Mouse (Mus musculus) liver, embryonic 14.5 days (tissue): ENCODE measurements around the gene Dnah17. TPM values are rescaled to one million over a fixed set of nuclear protein-coding genes. Genes with fewer than 3 reads are reported as not detected.

Source experiments
- ATAC-seq: fragments of 200-750 bp; cut with Nextera tagmentation; 2 replicates; pipeline ENCODE4 v1.8.0; 2017; ENCODE audit warnings: moderate number of reproducible peaks, mild to moderate bottlenecking, moderate library complexity; ENCODE audit not compliant: insufficient read depth
- DNase-seq, 3 experiments: peaks; one replicate each; pipeline ENCODE4 v3.0.0-alpha.2; 2012 to 2013; ENCODE audit warnings: low read depth in 3 of 3, low spot score in 3 of 3
- H3K27ac ChIP-seq: fragments of 300-500 bp; sonication (generic); 2 replicates; pipeline ENCODE4 v1.5.1; 2014; ENCODE audit warnings: moderate library complexity, mild to moderate bottlenecking, control low read depth, inconsistent platforms
- H3K27me3 ChIP-seq: fragments of 300-500 bp; sonication (generic); 2 replicates; pipeline ENCODE4 v1.6.1; 2014; ENCODE audit warnings: mild to moderate bottlenecking, low read length, moderate library complexity; ENCODE audit not compliant: control insufficient read depth, insufficient read depth
- H3K36me3 ChIP-seq: fragments of 300-500 bp; sonication (generic); replicated peaks from 2 replicates; pipeline ENCODE4 v1.6.1; 2014; ENCODE audit warnings: low read depth; ENCODE audit not compliant: control insufficient read depth, insufficient read depth
- H3K4me1 ChIP-seq, 2 experiments: fragments of 200-500 bp in 1 of 2; fragments of 300-500 bp in 1 of 2; sonication (generic) in 1 of 2; replicated peaks; 2 replicates each; pipeline ENCODE4 v1.6.1; 2012 to 2014; ENCODE audit warnings: antibody characterized with exemption in 1 of 2, inconsistent platforms in 1 of 2, low read length in 1 of 2; ENCODE audit not compliant: control insufficient read depth in 2 of 2, insufficient read depth in 2 of 2
- H3K4me2 ChIP-seq: fragments of 300-500 bp; sonication (generic); 2 replicates; pipeline ENCODE4 v1.6.1; 2014; ENCODE audit warnings: low read depth, mild to moderate bottlenecking, control low read depth, moderate library complexity
- H3K4me3 ChIP-seq, 2 experiments: fragments of 200-500 bp in 1 of 2; fragments of 300-500 bp in 1 of 2; sonication (generic) in 1 of 2; 2 replicates each; pipeline ENCODE4 v1.5.1; 2012 to 2014; ENCODE audit warnings: low read depth in 2 of 2, low read length in 2 of 2, mild to moderate bottlenecking in 2 of 2, control low read depth in 1 of 2, inconsistent platforms in 1 of 2, moderate library complexity in 1 of 2; ENCODE audit not compliant: insufficient read depth in 1 of 2
- H3K9ac ChIP-seq: fragments of 300-500 bp; sonication (generic); replicated peaks from 2 replicates; pipeline ENCODE4 v1.6.1; 2014; ENCODE audit warnings: mild to moderate bottlenecking, control low read depth, moderate library complexity
- H3K9me3 ChIP-seq: fragments of 300-500 bp; sonication (generic); 2 replicates; pipeline ENCODE4 v1.6.1; 2016; ENCODE audit warnings: low read length, mixed read lengths; ENCODE audit not compliant: control insufficient read depth
- CTCF ChIP-seq: IDR thresholded peaks from 2 replicates; pipeline ENCODE4 v1.5.1; 2016; ENCODE audit warnings: antibody characterized with exemption, low read depth, control low read depth
- EP300 ChIP-seq: IDR thresholded peaks from 2 replicates; pipeline ENCODE4 v1.6.1; 2016; ENCODE audit warnings: antibody characterized with exemption, low read depth
- WGBS: fragments of 180-500 bp; shearing (Covaris S2); extraction: QIAGEN DNeasy Blood & Tissue Kit; methylation state at CpG from one replicate; pipeline ENCODE4 v1.1.7; 2014; ENCODE audit not compliant: insufficient replicate concordance; 5-methylcytosine and 5-hydroxymethylcytosine counted together
- polyA plus RNA-seq, 2 experiments: library from polyadenylated mRNA; depleted of rRNA in 1 of 2; stranded (reverse) in 1 of 2; unstranded in 1 of 2; fragments of >200 nt; fragmentation: Nextera tagmentation in 1 of 2; extraction: Ambion mirVana in 1 of 2; gene quantifications; 2 replicates each; pipeline versions ENCODE4 v1.2.1 to v1.2.3; 2012 to 2014

Gene Dnah17
- polyA plus RNA-seq, 2 experiments, result 0.04 to 0.10 TPM

DNA sequence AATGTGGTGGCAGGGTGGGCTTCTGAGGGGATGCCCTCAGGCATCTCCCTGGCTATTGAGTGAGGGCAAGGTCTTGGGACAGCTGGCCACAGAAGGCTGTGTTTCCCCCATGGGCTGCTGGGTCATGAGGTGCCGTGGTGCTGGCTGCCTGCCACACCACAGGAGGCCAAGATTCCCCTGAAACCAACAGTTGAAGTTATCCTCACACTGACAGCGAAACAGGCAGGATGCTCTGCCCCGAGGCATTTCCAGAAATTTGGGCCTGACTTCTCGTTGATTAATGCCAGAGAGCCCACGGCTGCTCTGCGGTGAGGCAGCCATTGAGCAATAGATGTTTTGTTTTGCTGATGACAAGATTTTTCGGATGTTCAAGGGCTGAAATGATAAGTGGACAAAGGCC lies 151.0 kb downstream of the Dnah17 start:
- ATAC-seq (no peak), DNase-seq (no peak)
- Histone ChIP-seq H3K4me2 (no peak overlapping the region), H3K27me3 (peaks cover 8% of the 10 kb centered on the region), H3K36me3 (no peaks in the 10 kb centered on the region), H3K4me3 (no peak overlapping the region), H3K27ac (no peak overlapping the region), H3K9me3 (no peaks in the 10 kb centered on the region), H3K9ac (no peak overlapping the region), H3K4me1 (peaks cover 0 to 3% of the 10 kb centered on the region in 2 experiments; a peak in 1 of 4 replicates)
- 50% methylated on average over 7 of the region's 7 CpGs for WGBS
- no peak for TF ChIP-seq CTCF
- TF ChIP-seq EP300, result no peak

DNA sequence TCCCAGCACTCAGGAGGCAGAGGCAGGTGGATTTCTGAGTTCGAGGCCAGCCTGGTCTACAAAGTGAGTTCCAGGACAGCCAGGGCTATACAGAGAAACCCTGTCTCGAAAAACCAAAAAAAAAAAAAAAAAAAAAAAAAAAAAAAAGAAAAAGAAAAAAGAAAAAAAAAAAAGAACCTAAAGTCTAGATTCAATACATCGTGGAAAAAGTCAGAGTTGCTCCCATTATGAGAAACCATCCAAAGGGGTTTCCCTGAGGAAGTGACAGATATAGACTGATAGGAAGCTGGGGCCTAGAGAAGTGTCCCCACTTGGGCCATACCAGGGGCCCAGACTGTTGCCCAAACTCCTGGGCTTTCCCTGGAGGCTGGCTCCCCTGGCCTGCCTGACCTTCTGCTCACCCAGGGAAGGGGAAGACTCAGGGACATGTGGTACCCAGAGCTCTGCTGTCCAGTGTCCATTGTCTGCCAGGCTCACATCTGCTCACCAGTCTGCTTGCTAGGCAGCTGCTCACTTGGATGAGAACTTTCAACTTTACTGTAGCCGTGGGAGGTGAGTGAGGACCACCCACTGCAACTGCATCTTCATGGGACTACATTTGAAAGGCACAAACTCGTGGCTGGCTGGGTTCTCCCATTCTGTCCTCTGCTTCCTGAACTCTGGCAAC lies 152.6 kb downstream of the Dnah17 start:
- Histone ChIP-seq H3K4me1 (peaks cover 0 to 4% of the 10 kb centered on the region in 2 experiments; a peak in 1 of 4 replicates), H3K4me3 (no peak overlapping the region), H3K9ac (no peak overlapping the region), H3K27ac (no peak overlapping the region), H3K36me3 (no peaks in the 10 kb centered on the region), H3K4me2 (no peak overlapping the region), H3K27me3 (peaks cover 12% of the 10 kb centered on the region), H3K9me3 (no peaks in the 10 kb centered on the region)
- WGBS, result 53% methylated on average over 4 of the region's 5 CpGs
- TF ChIP-seq EP300 (no peak), CTCF (no peak)
- no peak for DNase-seq
- no peak for ATAC-seq

DNA sequence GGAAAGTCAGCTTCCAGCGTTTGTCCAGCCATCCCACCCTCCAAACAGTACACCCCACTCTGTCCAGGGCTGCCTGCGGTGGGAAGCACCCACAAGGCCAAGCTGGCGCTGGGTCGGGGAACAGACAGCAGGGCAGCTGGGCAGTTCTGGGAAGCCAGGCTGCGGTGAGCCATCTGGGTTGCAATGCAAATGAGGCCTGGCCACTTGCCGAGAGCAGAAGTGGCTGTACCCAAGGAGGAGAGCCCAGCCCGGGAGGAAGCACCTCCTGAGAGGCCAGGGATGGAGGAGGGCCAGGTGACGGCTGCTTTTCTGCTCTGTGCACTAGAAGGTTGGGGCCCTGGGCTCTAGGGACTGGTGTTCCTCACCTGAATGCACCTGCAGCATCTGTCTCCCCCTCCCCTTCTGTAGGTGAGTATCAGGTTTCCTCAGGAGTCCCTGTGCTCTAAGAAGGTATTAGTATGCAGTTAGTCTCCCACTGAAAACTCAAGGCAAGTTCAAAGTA lies 154.3 kb downstream of the Dnah17 start:
- ATAC-seq (no peak), DNase-seq (no peak)
- Histone ChIP-seq H3K9ac (no peak overlapping the region), H3K4me3 (no peak overlapping the region), H3K36me3 (no peaks in the 10 kb centered on the region), H3K4me2 (no peak overlapping the region), H3K9me3 (no peaks in the 10 kb centered on the region), H3K27me3 (peaks cover 12% of the 10 kb centered on the region), H3K27ac (no peak overlapping the region), H3K4me1 (peaks cover 0 to 4% of the 10 kb centered on the region in 2 experiments; a peak in 1 of 4 replicates)
- whole genome bisulfite sequencing, result 15% methylated on average over 8 of the region's 8 CpGs
- no peak for TF ChIP-seq CTCF
- TF ChIP-seq EP300, result no peak

DNA sequence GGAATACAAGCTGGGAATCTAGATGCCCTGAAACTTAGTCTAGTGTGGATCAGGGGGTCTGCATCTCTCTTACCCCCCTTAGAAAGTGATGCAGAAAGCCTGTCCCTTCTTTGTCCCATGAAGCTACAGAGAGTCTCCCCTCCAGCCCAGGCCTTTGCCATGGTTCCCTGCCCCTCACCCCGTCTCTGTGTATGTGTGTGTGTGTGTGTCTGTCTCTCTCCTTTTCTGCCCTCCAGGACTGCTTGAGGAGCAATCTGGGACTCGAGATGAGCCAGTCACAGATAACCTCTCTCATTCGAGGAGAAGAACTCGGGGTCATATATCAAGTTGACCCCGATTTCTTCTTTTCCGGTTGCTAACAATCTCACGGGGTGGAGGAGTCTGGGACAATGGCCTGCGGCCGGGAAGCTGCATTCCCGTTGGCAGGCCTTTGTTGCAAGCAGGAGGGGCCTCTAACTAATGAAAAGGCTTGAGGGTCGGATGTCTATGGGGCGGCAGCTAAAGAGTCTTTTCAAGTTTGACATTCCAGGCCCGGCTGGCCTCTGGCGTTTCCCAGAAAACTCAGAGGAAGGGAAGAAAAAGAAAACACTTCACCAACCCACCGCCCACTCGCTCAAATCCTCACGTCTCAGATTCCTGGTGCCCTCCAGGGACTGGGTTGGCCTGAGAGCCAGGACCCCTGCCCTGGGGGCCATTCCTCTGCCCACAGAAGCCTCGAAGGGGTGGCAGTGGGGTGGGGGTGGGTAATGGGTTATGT lies 155.0 kb downstream of the Dnah17 start:
- Histone ChIP-seq H3K4me1 (peaks cover 0 to 6% of the 10 kb centered on the region in 2 experiments; a peak in 2 of 4 replicates), H3K36me3 (no peaks in the 10 kb centered on the region), H3K9me3 (no peaks in the 10 kb centered on the region), H3K4me3 (no peak overlapping the region), H3K27ac (no peak overlapping the region), H3K27me3 (peaks cover 12% of the 10 kb centered on the region), H3K4me2 (no peak overlapping the region), H3K9ac (no peak overlapping the region)
- no peak for TF ChIP-seq EP300
- no peak for TF ChIP-seq CTCF
- 37% methylated on average over 18 of the region's 18 CpGs for WGBS
- DNase-seq (no peak), ATAC-seq (no peak)

DNA sequence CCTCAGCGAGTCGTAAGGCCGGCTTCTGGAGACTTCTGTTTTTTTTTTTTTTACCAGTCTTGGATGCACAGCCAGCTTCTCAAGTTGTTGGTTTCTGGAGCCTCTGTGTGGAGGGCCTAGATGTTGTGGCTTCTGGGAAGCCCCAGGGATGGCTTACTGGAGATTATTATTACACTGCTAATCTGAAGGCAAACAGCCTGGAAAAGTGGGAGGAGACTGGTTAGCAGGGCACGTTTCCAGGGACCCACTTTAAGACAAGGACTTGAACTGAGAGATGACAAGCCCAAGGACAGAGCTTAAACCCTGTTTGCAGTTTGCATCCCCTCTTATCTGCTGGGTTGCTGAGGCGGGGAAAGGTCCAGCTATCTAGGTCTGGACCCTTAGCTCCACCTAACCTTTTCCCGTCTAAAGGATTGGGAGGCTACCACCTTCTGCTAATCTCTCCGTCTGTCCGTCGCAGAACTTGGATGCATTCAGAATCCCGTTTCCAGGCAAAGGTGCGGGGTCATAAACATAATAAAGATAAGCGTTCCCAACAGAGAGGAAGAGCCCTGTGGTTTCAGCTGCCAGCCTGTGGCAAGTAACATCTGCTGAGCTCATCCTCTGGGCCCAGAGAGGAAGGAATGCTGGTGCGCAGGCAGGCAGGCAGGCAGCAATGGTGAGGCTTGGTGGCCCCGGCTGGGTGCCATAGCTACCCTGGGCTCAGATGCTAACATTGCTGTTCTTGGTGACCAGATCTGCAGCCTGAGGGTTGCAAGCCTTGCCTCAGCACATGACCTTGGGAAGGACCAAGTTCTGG lies 155.9 kb downstream of the Dnah17 start:
- WGBS, result 6% methylated on average over 14 of the region's 14 CpGs
- no peak for TF ChIP-seq CTCF
- TF ChIP-seq EP300, result no peak
- Histone ChIP-seq H3K27me3 (peaks cover 12% of the 10 kb centered on the region), H3K9ac (no peak overlapping the region), H3K4me1 (peaks cover 0 to 14% of the 10 kb centered on the region in 2 experiments; a peak in 2 of 4 replicates), H3K9me3 (no peaks in the 10 kb centered on the region), H3K4me2 (no peak overlapping the region), H3K4me3 (no peak overlapping the region), H3K36me3 (no peaks in the 10 kb centered on the region), H3K27ac (no peak overlapping the region)
- DNase-seq (no peak), ATAC-seq (no peak)
